Mouse (Mus musculus) right cerebral cortex, postnatal 36 days (tissue): ENCODE measurements at regions not wholly inside any gene's neighbourhood (a gene's known extent, or its start where the extent isn't known, plus 50 kb on each side); places are given as distances from the start of the nearest gene placed in this dataset.

ENCODE experiments used
- DNase-seq, 2 experiments: peaks; one replicate each; pipeline ENCODE4 v3.0.0; 2022; ENCODE audit warnings: low spot score in 2 of 2, mixed read lengths in 1 of 2

DNA sequence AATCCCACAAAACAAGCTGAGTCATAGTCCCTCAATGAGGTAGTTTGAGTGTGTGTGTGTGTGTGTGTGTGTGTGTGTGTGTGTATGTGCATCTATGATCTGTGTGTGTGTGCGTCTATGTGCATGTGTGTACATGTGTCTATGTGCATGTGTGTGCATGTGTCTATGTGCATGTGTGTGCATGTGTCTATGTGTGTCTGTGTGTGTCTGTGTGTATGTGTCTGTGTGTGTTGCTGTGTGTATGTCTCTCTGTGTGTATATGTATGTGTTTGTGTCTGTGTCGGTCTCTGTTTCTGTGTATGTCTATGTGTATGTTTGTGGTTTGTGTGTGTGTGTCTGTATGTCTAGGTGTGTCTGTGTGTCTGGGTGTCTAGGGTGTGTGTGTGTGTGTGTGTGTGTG is 309.1 kb upstream of the Brinp3 start:
- no peak for DNase-seq

DNA sequence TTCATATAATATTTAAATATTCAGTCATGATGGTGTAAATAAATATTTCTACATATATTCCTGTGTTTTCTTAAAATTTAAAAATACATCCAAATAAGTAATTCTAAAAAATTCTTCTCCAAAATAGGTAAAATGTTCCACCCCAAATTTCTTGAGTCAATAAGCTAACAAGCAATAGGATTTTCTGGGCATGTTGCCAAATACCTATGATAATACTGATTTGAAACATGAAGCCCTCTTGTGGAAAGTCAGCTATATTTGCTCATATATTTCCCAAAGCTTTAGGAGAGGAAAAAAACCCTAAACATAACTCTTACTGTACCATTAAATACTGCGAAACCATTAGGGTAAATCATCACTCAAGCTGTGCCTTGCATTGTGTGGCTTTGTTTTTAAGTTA is 282.9 kb upstream of the Brinp3 start:
- DNase-seq = no peak

DNA sequence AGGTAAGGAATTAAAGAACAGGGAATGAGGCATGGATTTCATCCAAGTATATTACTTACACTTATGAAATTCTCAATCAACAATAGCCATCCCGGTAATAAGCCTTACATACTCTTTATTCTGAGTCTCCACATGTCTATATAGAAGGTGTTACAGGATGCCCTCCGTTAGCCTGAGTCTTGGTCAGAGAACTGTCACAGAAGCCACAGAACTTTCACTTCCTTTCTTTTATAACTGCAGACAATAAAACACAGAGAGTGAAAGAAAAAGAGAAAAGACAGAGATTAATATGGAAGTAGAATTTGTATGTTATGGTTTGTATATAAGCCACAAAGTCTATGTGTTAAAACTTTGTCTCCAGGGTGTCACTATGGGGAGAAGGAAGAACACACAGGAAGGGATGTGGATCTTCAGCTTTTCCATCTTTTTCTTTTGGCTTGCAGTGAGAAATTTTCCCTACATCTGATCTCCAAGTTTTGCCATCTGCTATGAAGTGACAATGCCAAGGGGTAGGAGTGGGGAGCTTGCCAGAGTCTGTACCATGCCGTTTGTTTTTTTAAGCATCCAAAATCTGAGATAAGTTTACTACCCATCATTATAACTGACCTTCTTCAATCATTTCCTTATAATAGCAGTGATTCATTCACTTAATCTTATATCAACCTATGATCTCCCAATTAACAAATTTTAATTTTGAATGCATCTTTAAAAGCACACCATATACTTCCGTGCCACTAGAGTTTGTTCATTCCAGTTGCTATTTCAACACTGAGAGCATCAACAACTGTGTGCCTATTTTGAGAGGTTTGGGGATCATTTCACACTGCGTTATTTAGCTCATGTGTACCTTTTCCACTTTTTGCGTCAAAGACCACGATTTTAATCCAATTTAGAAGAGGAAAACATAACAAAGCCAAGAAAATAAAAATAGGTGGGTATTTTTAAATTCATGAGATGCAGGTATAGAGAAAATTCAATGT is 262.8 kb upstream of the Brinp3 start:
- DNase-seq = peak; percentile 3 to 23

DNA sequence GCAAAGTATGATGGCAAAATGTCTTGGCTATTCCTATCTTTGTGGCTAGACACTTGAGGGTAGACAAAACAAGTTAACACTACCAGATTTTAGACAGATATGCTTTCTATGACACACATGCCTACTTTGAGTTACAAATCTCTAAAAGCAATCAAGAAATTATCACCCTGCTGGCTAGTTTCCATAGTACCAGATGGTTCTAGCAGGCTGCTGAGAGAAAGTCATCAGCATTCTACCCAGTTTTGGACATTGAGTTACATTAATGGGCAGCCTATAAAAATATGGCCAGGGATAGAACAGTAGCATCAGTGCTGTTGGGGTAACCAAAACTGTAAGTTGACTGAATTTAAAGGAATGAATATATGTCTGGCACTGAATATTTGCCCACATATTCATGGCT is 234.2 kb upstream of the Brinp3 start:
- DNase-seq = no peak

DNA sequence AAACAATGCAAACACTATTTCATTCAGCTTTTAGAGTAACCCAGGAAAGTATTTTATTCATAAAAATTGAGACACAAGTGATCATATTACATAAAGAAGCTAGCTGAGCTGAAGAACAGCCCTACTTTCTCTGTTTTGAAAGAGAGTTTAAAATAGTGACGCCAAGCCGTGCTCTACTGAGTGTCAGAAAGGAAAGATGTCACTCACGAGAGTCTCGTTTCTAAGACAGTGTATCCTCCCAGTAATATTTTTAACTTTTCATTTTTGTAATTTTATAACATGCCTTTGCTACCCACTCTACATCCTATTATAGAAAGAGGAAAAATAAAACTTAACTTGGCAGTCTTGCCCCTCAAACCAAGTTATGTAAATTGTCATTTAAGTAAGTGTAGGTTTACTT is 195.5 kb upstream of the Brinp3 start:
- no peak for DNase-seq

DNA sequence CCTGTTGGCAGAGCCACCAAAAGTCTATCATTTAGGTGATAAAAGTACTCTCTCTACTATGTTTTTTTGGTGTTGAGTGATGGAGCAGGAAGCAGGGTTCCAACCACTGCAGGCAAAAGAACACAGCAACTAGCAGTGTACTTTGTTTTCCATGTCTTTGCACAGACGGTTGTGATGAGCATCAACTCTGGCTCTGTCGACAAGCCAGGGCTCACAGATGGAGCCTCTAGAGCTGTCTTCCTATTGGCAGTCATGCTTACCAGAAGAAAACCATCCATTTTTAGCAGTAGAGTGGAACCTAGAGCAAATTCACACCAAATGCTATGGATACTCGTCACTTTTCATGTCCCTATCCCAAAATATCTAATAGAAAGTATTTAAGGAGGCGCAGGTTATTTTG is 182.0 kb upstream of the Brinp3 start:
- no peak for DNase-seq

DNA sequence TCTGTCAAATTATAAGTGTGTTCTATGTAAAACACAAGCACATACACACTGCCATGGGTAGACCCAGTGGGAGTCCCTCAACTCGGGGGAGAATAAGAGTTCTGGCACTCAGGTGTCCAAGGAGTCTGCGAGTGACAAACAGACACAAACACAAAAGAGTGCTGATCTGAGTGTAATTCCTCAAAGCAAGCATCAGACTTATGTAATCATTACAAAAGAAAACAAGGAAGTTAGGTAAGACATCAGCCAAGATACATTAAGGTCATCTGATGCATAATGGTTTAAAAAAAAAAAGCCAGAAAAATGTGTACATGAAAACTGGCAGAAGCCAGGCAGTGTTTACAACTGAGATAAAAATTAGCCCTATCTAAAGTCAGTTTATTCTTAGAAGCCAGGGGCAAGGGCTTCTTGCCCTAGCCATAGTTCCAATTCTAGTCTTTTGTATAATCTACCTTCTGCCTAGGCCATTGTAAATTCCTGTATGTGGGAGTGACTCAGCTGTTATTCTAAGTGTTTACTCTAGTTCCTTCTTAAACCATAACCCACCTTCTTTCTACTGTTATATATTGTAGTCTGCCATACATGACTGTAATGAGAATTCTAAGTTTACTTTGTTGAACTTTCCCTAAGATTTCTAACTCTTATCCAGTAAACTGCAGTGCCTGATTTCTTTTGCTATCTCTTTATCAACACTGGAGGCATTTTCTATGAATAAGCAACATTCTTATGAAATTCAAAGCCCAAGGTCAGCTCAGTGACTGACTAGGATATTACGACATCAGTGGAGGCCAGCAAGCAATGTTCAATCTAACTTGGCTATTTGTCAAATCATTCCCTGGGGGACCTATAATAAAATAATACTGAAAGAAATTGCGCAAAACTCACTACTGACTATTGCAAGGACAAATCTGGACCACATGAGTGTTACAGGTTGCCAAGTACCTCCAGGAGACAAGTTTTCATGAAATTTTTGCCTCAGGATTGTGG is 178.1 kb upstream of the Brinp3 start:
- DNase-seq = no peak

DNA sequence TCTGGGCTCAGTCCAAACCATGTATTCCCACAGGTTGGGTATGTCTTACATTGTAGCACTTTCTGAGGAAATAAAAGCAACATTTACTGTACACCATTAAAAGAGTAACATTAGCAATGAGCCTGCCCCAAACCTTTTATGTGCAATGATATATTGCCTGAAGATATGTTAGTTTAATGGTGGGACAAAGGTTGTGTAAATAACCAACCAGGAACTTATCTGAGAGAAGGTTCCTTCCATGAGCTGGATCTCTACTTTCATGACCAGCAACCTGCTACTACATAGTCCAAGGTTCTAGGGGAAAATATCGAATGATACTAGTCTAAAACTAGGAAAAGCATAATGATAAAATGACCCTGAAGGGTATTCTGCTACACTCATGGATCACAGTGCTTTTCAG is 172.5 kb upstream of the Brinp3 start:
- DNase-seq = no peak

DNA sequence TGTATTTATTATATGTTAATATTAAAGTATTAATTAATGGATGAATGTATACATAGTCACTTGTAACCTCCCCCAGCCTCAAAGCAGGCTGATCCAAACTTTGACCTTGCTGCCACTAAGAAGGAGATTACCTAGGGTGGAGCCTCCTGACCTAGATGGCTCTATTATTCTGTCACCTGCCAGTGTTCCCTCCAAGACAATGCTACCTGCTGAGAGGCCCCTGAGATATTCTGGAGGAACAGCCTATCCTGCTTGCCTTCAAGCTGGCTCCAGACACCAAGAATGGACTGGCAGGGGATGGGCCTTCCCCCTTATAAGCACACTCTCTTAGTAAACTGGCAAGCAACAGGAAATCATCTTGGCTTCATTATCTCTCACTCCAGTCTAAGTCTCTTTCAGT is 171.7 kb upstream of the Brinp3 start:
- no peak for DNase-seq

DNA sequence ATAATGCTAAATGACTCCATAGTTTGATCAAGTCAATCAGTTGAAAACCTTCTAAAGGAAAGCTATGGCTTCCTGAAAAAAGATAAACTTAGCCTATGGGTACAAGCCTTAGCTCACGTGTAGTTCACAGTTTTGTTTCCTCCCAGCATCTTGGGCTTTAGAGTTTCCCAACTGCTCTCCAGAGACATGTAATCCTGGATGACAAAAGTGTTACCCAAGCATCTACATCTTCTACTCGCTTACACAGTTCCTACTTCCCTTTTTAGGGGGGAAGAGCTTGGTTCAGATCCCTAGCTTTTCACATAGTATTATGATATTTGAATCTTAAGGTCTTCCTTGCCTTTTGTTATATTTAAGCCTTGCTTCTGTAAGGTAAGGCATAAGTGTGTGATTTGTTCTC is 157.5 kb upstream of the Brinp3 start:
- DNase-seq = no peak

DNA sequence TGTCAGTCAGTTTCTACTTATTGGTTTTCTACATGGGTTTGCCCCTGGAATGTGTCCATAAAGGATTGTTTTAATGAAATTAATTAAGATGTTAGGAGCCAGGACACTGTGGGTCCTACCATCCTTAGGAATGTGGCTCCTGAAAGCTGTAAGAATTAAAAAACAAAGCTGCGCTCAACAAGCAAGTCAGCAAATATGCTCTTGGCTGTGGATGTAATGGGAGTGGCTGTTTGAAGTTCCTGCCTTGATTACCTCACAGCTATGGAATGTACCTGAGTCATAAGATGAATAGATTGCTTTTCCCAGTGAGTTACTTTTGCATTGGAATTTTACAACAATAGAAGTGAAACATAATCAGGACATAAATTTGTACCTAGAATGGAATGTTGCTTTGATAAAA is 137.6 kb upstream of the Brinp3 start:
- DNase-seq = no peak

DNA sequence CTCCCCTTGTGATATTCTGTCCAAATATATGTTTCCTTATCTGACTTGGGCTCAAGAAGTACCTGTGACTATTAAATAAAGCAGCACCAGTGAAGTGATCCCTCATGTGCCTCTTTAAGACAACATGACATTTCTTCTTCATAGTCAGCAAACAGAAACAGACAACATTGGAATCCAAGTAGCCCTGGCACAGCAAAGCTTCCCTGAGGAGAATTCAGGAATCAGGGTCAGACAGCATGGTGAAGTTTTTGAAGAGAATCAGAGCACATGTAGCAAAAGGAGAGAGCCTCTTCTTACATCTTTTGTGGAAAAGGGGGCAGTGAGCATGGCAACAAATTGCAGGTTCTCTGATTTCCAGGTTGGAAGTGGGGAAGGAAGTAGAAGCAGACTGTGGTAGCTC is 136.3 kb upstream of the Brinp3 start:
- no peak for DNase-seq

DNA sequence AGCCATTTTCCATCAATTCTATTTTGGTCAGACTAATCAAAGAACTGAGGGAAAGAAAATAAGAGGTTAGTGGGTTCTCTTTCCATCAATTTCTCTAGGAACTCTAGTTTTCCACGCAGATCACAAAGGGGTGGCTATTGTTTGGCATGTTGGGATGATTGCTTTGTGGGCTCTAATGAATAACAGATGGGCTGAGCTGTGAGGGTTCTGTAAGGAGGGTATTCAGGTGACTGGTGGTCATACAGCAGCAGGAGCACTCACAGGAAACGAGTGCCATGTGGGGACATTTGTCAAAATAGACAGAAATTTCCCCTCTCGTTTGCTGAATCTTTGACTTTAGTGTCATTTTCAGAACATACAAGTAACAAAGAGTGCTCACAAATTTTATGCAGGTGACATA is 134.9 kb upstream of the Brinp3 start:
- no peak for DNase-seq

DNA sequence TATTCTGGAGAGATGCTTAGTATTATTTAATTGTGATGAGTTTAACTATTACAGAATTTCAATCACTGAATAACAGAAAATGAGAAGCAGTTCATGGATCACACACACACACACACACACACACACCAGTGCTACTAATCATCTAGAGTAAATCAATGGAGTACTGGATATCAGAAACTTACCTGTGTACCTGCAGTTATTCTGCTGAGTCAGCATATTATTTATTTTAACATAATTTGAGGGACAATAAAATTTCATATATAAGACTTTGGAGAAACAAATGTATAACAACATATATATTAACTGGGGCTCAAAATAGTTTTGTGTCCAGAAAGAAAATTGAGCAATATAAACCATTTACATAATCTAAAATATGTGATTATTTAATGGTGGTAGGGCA is 134.4 kb upstream of the Brinp3 start:
- DNase-seq = no peak

DNA sequence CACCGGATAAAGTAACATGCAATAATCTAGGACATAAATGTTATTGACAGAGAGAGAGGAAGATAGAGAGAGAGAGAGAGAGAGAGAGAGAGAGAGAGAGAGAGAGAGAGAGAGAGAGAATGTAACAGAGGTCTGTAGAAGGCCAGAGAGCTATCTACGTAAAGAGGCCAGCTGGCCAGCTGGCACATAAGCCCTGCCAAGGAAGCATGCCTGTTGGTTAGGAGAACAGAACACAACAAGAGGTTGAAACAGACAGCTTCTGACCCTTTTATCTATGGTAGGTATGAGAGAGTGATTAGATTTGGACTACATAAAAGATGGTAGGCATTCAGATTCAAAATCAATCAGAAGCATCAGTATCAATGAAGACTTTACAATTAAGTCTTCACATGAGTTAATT is 130.8 kb upstream of the Brinp3 start:
- no peak for DNase-seq
